ENCODE assay signal across 23 mouse cellular contexts in the genomic region with DNA sequence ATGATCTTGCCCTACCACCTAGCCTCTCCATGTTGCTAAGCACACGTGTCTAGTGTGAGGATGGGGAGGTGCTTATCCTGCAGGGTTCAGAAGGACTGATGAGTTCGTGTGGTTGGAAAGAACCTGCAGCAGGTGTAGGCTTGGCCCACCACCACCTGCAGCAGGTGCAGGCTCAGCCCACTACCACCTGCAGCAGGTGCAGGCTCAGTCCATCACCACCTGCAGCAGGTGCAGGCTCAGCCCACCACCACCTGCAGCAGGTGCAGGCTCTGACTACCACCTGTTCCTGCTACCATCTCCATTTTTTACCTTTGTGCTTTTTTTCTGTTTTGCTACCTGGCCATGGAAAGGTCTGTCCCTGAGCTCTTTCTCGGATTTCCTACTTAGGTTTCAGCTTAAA.
"Had no signal": no experiment of that assay in that cellular context is flagged by ENCODE, and none has a peak within 500 bp of the region (broad histone marks: within the 10 kb centered on the region; RNA-seq: fewer than 3 reads in every experiment).

No protein-coding gene starts in this region.

- H3K4me3 ChIP-seq: hindbrain, embryonic 10.5 days; hindbrain, embryonic 12.5 days; intestine, embryonic 15.5 days; limb, embryonic 13.5 days; limb, embryonic 15.5 days; liver, embryonic 12.5 days had no signal

- H3K9ac ChIP-seq: hindbrain, embryonic 12.5 days; hindbrain, embryonic 14.5 days; intestine, embryonic 15.5 days; limb, embryonic 13.5 days; limb, embryonic 15.5 days; liver, embryonic 12.5 days; liver, embryonic 14.5 days had no signal

- H3K27ac ChIP-seq: hindbrain, embryonic 10.5 days; hindbrain, embryonic 12.5 days; hindbrain, embryonic 14.5 days; intestine, embryonic 15.5 days; limb, embryonic 13.5 days; limb, embryonic 15.5 days; liver, embryonic 12.5 days; liver, embryonic 14.5 days had no signal

- H3K9me3 ChIP-seq: hindbrain, embryonic 10.5 days; hindbrain, embryonic 12.5 days; intestine, embryonic 15.5 days; limb, embryonic 13.5 days; limb, embryonic 15.5 days; liver, embryonic 12.5 days had no signal

- H3K4me2 ChIP-seq: heart, embryonic 11.5 days; hindbrain, embryonic 12.5 days; hindbrain, embryonic 14.5 days; intestine, embryonic 15.5 days; limb, embryonic 13.5 days; limb, embryonic 15.5 days; liver, embryonic 12.5 days had no signal

- ATAC-seq: forebrain, embryonic 16.5 days; hindbrain, embryonic 16.5 days; inflammation-experienced regulatory T-cells, adult 6 months; intestine, embryonic 15.5 days; liver, embryonic 12.5 days had no signal

- DNase-seq: gastrocnemius, postnatal 25 days; heart, postnatal 14 days; heart, postnatal 4 days; kidney, adult 18-20 months; kidney, adult 8-10 months; kidney, postnatal 10 days; kidney, postnatal 25 days; kidney, postnatal 4 days; layer of hippocampus, adult 9-11 months; layer of hippocampus, postnatal 36 days; left cerebral cortex, postnatal 4 days had no signal

- H3K27me3 ChIP-seq: hindbrain, embryonic 12.5 days; intestine, embryonic 15.5 days; limb, embryonic 13.5 days; limb, embryonic 15.5 days; liver, embryonic 12.5 days had no signal

- H3K36me3 ChIP-seq: hindbrain, embryonic 10.5 days; hindbrain, embryonic 12.5 days; intestine, embryonic 15.5 days; limb, embryonic 13.5 days; limb, embryonic 15.5 days; liver, embryonic 12.5 days had no signal

- H3K4me1 ChIP-seq: hindbrain, embryonic 12.5 days; liver, embryonic 12.5 days had no signal
